Mouse (Mus musculus): ENCODE measurements around the gene Dleu7. TPM values are rescaled to one million over a fixed set of nuclear protein-coding genes. Genes with fewer than 3 reads are reported as not detected.

Dleu7 gene
- 0.27 TPM in 1 of 2 replicates, not detected in the other for polyA plus RNA-seq (2012; ENCODE audit: low replicate concordance)

DNA sequence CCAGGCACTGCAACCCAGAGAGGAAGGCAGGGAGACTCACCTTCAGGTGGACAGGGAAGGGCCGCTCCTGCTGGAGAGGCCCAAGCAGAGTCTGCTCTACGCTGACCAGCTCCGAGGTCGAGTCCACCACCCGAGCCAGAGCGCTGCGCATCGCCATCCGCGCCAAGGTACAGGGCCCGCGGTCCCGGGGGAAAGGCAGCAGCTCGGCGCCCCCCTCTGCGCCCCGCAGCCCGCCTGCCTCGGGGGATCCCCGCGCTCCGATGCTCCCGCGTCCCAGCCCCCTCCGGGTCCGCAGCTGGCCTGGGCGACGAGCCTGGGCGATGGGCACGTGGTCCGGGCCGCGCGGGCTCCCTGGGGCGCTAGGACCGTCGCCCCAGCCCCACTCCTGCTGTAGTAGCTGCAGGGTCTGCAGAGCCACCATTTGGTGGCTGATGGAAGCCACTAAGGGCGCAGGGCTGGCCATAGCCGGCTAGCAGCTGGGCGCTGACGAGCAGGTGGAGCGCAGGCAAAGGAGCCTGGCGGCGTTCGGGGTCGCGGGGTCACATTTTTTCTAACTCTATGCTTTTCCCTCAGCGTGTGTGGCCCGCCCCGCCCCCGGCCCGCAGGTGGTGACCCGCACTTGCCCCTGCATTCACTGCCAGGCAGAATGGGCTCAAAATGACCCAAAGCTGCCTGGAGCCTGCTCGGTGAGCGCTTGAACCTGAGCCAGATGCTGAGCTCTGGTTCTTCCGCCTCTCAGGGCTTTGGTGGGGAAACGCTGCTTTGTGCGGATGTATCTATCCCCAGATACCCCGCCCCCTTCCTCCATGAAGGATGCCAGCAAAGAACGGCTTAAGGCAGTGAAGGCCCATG, at the start of gene Dleu7, which contains the start of gene Rnaseh2b:
Gene Dleu7, minus strand, starts transcription at position 560 of the 852 bp plus-strand sequence.
Gene Rnaseh2b, plus strand, starts transcription at position 102 of the 852 bp plus-strand sequence.

Other genes with a start within 250 kb of the Dleu7 start
- gene Rnaseh2b, start 458 bp downstream of the Dleu7 start, polyA plus RNA-seq (2012; ENCODE audit: low replicate concordance) = 5.6 and 11.6 TPM in 2 replicates
- gene Gucy1b2, start 163.2 kb upstream of the Dleu7 start, polyA plus RNA-seq (2012; ENCODE audit: low replicate concordance) = not detected in 2 replicates

All from leukemia stem cell, adult 10-12 weeks (primary cell).